Mouse (Mus musculus) retina, embryonic 14.5 days (tissue): ENCODE data around the gene Plcxd2.
A peak's percentile ranks its signal among the peaks of the same experiment; 100 is the strongest.

Source experiments
- DNase-seq: peaks from one replicate; pipeline ENCODE4 v3.0.0-alpha.2; 2015; ENCODE audit warnings: low spot score

The Plcxd2 gene

GRCm38 (mm10) chr16:46010153-46010905 is at the start of gene Plcxd2:
Gene Plcxd2, minus strand, starts transcription at chr16:46010218.
- DNase-seq, result peak; percentile 98

GRCm38 (mm10) chr16:46046906-46047305 is 36.9 kb upstream of the Plcxd2 start:
- no peak for DNase-seq

- DNase-seq, result no peak
Measured at GRCm38 (mm10) chr16:46036261-46036660, 26.2 kb upstream of the Plcxd2 start.

DNA sequence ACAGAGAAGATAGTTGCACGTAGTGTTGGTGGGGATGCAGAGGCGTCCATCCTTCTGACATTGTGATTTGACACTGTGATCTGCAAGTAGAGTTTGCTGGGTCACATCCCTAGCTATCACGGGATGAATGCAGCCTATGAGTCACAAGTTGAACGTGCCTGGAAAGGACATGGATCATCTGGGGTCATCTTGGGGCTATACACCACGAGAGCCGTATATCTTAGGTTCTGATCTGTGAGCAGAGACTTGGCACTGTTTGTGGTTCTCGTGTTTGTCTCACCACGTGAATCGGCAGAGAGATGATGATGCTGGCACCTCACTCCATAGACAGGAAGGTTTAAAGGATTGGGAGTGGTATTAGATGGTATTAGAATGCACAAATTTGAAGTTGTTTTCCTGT is 23.9 kb upstream of the Plcxd2 start:
- DNase-seq, result no peak

GRCm38 (mm10) chr16:46022958-46023491 is 13.0 kb upstream of the Plcxd2 start:
- no peak for DNase-seq

DNA sequence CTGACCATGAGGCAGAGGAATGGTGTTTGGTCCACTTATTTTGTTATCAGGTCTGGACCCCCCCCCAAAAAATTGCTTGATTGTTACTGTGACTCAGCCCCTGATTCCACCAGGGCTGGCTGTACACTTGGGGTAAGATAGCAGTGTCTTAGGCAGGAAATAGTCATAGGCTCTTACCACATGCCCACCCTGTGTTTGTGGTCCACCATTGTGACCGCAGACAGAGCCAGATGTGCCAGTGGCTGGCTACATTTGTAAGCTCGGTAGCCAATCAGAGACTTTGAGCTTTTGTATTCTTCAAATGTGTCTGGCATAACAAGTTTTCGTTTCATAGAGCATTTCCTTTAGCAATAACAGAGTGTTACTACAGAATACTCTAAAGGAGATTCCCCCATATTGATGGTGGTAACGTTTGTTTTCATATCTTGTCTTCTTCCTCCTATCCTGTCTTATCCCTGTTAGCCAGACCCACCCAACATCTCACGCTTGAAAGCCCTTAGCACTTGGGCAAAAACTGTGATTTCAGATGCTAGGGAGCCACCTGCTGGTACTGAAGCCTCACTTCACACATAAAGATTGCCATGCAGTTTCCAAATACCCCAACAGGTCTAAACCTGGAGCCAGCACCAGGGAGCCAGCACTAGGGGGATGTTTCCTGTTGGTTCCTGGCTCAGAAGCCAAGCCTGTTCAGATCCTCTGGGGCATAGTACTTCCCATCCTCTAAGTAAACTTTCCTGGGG is 12.3 kb upstream of the Plcxd2 start:
- peak; percentile 84 for DNase-seq

DNA sequence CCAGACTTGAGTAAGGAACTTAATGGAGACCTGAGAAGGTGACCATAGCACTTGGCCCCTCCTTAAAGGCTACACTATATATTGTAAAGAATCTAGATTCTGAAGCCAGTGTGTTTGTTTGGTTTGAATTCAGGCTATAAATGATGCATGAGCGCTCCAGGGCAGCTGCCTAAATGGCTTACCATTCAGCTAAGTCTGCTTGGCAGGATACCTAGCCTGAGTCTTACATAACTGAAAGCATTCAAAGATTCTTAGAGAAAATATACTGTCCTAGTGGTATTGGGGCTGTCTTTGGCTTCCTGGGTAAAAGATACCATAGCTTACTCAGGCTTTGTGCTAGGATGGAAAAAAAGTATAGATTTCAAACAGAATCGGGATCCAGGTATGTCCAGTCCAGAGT is 11.3 kb upstream of the Plcxd2 start:
- DNase-seq, result no peak

DNA sequence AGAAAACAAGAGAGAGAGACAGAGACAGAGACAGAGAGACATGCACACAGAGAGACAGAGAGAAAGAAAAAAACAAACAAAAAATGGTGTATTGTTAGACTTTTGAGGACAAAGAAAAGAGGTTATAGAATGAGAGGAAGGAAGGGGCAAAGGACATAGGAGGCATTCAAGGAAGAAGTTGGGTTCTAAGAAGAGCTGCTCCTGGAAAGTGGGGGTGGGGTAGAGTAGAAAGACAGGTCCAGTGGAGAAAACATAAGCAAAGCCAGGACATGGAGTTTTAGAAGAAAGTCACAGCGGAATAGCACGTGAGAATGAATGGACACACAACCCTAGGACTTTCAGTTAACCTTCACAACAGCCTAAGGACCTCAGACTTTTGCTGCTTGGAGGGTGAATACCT is 10.4 kb upstream of the Plcxd2 start:
- no peak for DNase-seq

DNA sequence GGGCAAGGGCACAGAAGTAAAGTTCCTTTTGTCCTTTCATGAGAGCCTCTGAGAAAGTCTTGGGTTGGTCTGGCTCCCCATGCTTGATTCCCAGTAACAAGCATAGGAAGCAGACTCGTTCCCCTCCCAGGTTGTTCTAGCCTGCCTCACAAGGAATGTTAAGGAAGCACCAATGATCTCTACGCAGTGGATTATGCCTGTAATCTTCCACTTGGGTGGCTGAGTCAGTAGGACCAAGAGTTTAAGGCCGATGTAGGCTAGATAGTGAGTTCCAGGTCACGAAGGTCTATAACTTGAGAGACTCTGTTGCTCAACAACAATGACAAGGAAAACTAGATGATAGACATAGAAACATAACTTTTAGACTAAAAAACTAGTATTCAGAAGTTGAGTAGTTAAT is 9.8 kb upstream of the Plcxd2 start:
- no peak for DNase-seq

GRCm38 (mm10) chr16:46019359-46019758 is 9.3 kb upstream of the Plcxd2 start:
- no peak for DNase-seq

DNA sequence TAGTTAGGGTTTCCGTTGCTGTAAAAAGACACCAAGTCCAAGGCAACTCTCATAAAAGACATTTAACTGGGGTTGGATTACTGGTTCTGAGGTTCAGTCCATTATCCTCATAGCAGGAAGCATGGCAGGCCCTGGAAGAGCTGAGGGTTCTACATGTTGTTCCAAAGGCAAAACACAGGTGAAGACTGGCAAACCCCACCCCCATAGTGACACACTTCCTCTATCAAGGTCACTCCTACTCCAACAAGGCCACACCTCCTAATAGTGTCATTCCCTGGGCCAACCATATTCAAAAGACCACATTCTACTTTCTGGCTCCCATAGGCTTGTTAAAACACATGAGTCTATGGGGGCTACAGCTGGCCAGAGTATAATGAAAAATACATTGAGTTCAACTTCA is 1.7 kb upstream of the Plcxd2 start:
- DNase-seq, result no peak

GRCm38 (mm10) chr16:46010906-46011220 is 845 bp upstream of the Plcxd2 start:
- no peak for DNase-seq

- peak; percentile 43 for DNase-seq
Measured at GRCm38 (mm10) chr16:46009717-46010116, 301 bp downstream of the Plcxd2 start.

DNA sequence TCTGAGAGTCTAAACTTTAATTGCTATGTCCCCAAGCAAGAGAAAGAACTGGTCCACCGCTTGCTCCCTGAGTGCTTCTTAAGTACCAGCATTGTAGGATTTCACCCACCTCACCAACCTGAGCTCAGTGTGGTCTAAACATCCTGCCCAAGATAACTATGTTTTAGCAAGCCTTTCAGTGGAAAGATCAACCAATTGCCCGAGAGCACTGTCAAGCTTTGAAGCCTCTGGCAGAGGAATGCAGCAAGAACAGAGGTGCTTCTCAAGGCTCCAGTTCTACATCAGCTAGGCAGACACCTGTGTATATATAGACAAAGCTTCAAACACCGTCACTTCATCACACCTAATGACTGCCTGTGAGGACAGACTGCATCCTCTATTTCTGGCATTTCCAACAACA is 1.3 kb downstream of the Plcxd2 start:
- no peak for DNase-seq

DNA sequence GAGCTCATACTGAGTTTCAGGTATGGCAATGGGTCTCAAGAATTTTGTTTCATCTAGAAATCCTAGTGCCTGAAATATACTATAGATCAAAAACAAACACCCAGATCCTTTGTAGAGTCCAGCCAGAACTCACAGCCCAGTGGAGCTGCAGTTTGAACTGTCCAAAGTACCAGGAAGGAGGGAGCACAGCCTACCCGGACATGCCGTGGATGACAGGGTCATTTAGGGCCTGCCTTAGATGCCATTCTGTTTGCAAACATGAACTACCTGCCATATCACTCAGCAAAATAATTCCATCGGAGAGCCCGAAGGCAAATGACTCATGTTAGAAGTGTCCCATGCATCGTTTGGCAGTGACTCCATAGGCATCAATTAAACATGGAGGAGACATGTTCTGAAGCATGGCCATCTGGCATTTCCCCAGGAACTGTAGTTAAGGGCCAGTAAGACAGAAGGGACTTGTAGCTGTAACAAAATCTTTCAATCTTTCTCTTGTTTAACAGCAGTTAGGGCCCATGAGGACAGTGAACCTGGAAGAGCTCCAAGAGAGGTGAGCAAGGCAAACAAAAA is 1.9 kb downstream of the Plcxd2 start:
- no peak for DNase-seq

- no peak for DNase-seq
Measured at GRCm38 (mm10) chr16:46006261-46006660, 3.8 kb downstream of the Plcxd2 start.

GRCm38 (mm10) chr16:46001550-46002166 is 8.4 kb downstream of the Plcxd2 start:
- no peak for DNase-seq

DNA sequence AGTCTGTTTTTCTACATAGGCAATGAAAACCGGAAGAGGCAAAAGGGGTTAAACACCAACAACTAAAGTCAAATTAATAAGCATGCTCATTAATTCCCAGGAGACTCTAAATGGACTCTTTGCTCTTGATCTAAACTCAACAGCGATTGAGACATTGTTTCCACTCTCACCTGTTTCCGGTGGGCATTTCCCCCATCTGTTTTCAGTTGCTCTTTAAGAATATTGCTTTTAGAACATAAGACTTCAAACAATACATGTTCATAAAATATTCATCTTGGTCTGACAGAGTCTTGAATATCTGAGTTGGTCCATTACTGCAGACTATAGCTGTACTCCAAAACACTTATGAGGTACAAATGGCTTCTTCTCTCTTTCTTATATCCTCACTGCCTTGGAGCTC is 9.0 kb downstream of the Plcxd2 start:
- DNase-seq, result no peak

GRCm38 (mm10) chr16:45999374-46000191 is 10.4 kb downstream of the Plcxd2 start:
- peak; percentile 27 for DNase-seq

DNA sequence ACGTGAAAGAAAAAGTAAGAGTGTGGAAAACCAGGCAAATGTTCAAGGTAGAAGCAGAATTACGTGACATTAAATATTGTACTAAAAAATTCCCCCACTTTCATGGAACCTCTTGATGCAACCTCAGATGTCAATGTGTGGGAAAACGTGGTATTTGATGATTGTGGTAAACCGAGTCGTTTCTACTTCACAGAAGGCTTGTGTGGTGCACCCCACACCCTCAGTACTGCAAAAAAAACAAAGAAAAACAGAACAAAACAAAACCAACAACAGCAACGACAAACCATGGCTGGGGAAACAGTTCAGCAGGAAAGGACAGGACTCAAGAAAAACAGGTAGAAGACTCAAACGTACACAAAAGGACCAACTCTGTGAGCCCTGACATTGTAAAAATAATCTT is 11.8 kb downstream of the Plcxd2 start:
- DNase-seq, result no peak

GRCm38 (mm10) chr16:45990901-45991676 is 18.9 kb downstream of the Plcxd2 start:
- peak; percentile 55 for DNase-seq
